Mouse (Mus musculus): ENCODE results near the gene AC124108.1. TPM values are rescaled to one million over a fixed set of nuclear protein-coding genes. Genes with fewer than 3 reads are reported as not detected.

AC124108.1 gene
- polyA plus RNA-seq, 1 experiment from 2014 or later: 0.19 TPM

DNA sequence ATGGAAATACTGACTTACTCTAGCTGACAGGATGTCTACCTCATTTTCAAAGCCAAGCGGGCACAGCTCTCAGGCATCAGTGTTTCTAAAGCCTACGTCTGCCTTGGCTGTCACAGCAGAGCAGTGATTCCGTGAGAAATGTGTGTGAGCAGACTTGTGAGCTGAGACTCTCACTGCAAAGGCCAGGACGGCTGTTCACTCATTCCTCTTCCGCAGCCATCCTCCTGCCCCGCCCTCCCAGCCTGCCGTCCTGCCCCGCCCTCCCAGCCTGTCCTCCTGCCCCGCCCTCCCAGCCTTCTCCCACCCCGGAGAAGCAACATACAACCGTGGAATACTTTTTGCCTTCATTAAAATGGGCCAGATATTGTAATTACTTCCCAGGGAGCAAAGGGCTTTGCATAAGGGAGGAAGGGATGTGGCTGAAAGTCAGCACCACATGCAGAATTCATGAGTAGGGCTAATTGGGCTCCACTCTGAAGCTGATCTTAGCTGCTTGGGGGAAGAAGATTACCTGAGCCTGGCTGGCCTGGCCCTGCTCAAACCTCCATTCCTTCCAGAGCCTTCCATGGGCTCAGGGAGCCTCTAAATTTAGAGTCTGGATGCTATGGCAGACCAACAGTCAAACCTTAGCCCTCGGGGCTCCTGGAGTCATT is 23.0 kb upstream of the AC124108.1 start:
- Histone ChIP-seq H3K4me1 (peaks cover 14% of the 10 kb centered on the region), H3K4me2 (replicated peaks) (peak overlapping the region; percentile 56), H3K36me3 (no peaks in the 10 kb centered on the region), H3K4me3 (peak overlapping the region; percentile 22), H3K9ac (no peak overlapping the region), H3K9me3 (no peaks in the 10 kb centered on the region), H3K27me3 (peaks cover 39% of the 10 kb centered on the region), H3K27ac (no peak overlapping the region)
- WGBS: 7% methylated on average over 12 of the region's 12 CpGs
- ATAC-seq (ENCODE audit: low FRiP score, low read depth): no peak

DNA sequence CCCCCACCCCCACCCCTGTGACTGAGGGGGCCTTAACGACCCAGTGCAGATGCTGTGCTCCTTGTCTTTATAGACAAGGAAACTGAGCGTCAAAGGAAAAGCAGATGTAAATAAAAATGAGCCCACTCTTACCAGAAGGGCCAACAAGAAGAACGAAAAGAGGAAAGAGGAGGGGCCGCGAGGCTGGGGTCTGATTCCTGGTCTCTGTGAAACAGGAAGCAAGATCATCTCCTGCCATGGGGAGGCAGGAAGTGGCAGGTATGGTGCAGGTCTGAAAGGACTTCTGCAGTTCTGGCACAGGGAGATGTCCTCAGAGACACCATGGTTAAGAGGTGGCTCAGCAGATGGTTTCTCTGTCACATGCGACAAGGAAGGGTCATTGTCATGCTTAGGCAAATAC is 20.6 kb upstream of the AC124108.1 start:
- Histone ChIP-seq H3K9me3 (no peaks in the 10 kb centered on the region), H3K36me3 (no peaks in the 10 kb centered on the region), H3K27ac (no peak overlapping the region), H3K4me2 (replicated peaks) (no peak overlapping the region), H3K4me1 (peaks cover 14% of the 10 kb centered on the region), H3K9ac (no peak overlapping the region), H3K4me3 (no peak overlapping the region), H3K27me3 (peaks cover 34% of the 10 kb centered on the region)
- no peak for ATAC-seq (ENCODE audit: low FRiP score, low read depth)
- WGBS: 34% methylated on average over 6 of the region's 6 CpGs

DNA sequence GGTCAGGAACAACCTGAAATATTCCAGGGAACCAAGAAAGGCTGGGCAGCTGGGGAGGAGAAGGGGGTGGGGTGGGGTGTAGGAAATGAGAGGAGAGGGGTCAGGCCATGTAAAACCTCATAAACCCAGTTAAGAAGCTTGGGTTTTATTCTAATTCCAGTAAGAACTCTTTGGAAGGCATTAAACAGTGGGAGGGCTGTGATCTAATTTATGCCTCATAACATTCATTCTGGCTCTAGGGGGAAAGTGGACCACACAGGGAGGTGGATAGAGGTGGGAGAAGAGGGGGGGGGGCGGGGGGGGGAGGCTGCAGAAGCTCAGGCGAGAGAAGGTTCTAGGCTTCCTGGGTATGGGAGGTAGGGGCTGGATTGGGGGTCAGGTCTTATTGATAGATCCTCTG is 19.6 kb upstream of the AC124108.1 start:
- no peak overlapping the region for H3K9ac ChIP-seq
- H3K27me3 ChIP-seq: peaks cover 34% of the 10 kb centered on the region
- H3K36me3 ChIP-seq: no peaks in the 10 kb centered on the region
- ATAC-seq (ENCODE audit: low FRiP score, low read depth): no peak
- no peak overlapping the region for H3K27ac ChIP-seq
- 0% methylated on average over 1 of the region's 2 CpGs for WGBS
- H3K4me1 ChIP-seq: peaks cover 14% of the 10 kb centered on the region
- no peaks in the 10 kb centered on the region for H3K9me3 ChIP-seq
- H3K4me2 ChIP-seq (replicated peaks): no peak overlapping the region
- no peak overlapping the region for H3K4me3 ChIP-seq

DNA sequence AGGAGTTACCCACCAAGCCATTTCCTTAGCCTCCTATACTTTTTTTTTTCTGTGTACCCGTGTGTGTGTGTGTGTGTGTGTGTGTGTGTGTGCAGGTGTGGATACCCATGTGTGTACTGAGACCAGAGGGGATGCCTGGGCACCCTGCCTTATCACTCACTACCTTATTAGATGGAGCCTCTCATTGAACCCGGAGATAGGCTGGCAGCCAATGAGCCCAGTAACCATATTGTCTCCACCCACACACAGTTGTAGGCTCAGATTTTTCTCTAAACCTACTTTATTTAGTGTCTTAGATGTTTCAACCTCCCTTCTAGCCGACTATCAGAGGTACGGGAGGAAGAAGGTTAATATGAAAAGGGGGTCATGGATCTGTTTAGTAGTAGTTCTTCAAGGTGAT is 5.0 kb upstream of the AC124108.1 start:
- WGBS: 77% methylated on average over 4 of the region's 4 CpGs
- H3K9ac ChIP-seq: no peak overlapping the region
- H3K9me3 ChIP-seq: no peaks in the 10 kb centered on the region
- ATAC-seq (ENCODE audit: low FRiP score, low read depth): no peak
- peaks cover 65% of the 10 kb centered on the region for H3K27me3 ChIP-seq
- H3K4me1 ChIP-seq: peaks cover 14% of the 10 kb centered on the region
- no peak overlapping the region for H3K4me2 ChIP-seq (replicated peaks)
- no peaks in the 10 kb centered on the region for H3K36me3 ChIP-seq
- H3K4me3 ChIP-seq: no peak overlapping the region
- H3K27ac ChIP-seq: no peak overlapping the region

DNA sequence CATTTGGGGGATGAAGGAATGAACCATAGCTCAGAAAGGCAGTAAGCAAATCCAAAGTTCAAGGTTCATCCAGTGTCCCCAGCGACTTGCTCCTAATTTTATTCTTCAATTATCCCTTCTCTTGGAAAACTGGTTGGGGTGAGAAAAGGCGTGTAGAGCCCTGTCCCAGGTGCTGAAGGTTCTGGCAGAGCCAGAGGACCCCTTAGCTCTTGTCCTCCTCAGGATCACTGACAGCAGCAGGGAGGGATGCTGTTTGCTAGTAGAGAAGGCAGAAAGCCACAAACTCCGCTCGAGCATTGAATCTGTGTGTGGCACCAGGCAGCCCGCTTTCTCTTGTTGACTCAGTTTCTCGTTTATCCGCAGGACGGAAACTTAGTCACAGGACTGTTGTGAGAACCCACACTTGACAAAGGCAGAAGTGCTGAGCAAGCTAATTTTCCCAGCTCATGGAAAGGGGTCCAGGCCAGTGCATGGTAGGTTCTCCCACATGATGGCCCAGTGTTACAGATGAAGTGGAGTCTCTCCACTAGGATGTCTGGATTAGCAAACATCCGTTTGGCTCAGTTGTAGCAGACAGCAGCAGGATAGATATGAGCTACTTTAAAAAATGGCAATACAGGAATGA is 2.7 kb upstream of the AC124108.1 start:
- Histone ChIP-seq H3K4me1 (peaks cover 27% of the 10 kb centered on the region), H3K36me3 (no peaks in the 10 kb centered on the region), H3K9me3 (no peaks in the 10 kb centered on the region), H3K27ac (no peak overlapping the region), H3K9ac (no peak overlapping the region), H3K27me3 (peaks cover 79% of the 10 kb centered on the region), H3K4me3 (no peak overlapping the region), H3K4me2 (replicated peaks) (no peak overlapping the region)
- ATAC-seq (ENCODE audit: low FRiP score, low read depth): no peak
- 38% methylated on average over 9 of the region's 9 CpGs for WGBS

DNA sequence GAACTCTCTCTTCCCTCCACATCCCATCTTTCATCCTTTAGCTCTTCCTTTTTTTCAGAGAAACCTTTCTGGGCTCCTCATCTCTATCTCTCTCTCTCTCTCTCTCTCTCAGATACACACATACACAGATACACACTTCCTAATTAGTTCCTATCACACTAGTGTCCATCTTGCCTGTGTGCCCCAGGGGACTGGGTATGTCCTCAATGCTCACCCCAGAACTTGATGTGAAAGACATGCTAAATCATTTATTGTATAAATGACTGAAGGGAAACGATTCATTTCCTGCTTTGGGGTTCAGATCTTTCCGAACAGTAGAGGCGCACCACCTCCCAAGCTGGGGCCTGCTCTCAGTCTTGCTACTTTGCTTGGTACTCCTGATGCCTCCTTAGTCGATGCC is 2.0 kb upstream of the AC124108.1 start:
- Histone ChIP-seq H3K9ac (no peak overlapping the region), H3K36me3 (no peaks in the 10 kb centered on the region), H3K27me3 (peaks cover 80% of the 10 kb centered on the region), H3K27ac (no peak overlapping the region), H3K4me1 (peaks cover 27% of the 10 kb centered on the region), H3K4me3 (no peak overlapping the region), H3K9me3 (no peaks in the 10 kb centered on the region), H3K4me2 (replicated peaks) (no peak overlapping the region)
- no peak for ATAC-seq (ENCODE audit: low FRiP score, low read depth)
- 49% methylated on average over 4 of the region's 4 CpGs for WGBS

DNA sequence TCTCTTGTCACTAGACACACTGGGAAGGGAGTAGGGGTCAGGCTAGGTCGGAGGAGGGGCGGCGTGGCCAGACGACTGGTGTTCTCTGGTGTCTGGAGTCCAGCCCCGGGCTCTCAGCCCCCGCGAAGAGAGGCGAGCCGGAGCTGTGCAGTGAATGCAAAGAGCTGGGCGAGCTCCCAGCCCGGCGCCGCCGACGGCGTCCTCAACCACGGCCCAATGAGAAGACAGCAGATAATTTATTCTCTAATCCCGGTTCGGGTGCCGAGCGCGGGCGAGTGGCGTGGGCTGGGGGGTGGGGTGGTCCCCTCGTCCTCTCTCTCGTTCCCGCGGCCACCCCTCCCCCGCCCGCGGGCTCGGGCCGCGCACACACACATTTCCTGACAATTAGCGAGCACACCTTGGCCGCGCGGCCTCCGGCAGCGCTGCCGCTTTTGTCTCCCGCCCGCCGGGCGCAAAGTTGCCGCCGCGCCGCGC is 1.2 kb upstream of the AC124108.1 start:
- no peaks in the 10 kb centered on the region for H3K9me3 ChIP-seq
- H3K9ac ChIP-seq: peak overlapping the region; percentile 73
- H3K27ac ChIP-seq: no peak overlapping the region
- H3K4me3 ChIP-seq: peak overlapping the region; percentile 64
- WGBS: under 1% methylated on average over 50 of the region's 50 CpGs
- ATAC-seq (ENCODE audit: low FRiP score, low read depth): peak; percentile 52; the same call in 1 of the 2 replicates
- peaks cover 34% of the 10 kb centered on the region for H3K4me1 ChIP-seq
- peak overlapping the region; percentile 92 for H3K4me2 ChIP-seq (replicated peaks)
- H3K36me3 ChIP-seq: no peaks in the 10 kb centered on the region
- H3K27me3 ChIP-seq: peaks cover 86% of the 10 kb centered on the region

DNA sequence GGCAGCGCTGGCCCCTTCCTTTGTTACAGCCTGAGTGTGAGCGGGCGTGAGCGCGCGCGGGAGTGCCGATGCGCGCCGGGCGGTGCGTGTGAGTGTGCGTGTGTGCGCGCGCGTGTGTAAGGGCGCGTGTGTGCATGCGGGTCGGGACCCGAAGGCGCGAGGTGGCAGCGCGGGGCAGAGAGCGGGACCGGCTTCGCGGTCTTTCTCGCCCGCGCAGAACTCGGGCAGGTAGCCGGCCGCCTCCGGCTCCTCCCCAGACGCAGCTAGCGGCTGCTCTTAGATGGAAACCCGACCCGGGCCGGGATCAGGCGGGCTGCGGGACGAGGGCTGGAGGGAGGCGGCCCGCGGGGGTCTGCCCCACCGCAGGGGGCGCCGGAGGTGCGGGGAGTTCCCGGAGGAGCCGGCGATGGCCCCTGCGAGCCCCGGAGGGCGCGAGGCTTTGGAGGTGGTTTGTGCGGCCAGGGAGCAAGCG is 600 bp upstream of the AC124108.1 start:
- peaks cover 87% of the 10 kb centered on the region for H3K27me3 ChIP-seq
- no peaks in the 10 kb centered on the region for H3K36me3 ChIP-seq
- H3K4me2 ChIP-seq (replicated peaks): peak overlapping the region; percentile 92
- H3K27ac ChIP-seq: no peak overlapping the region
- WGBS: under 1% methylated on average over 61 of the region's 62 CpGs
- peak overlapping the region; percentile 73 for H3K9ac ChIP-seq
- H3K4me3 ChIP-seq: peak overlapping the region; percentile 64
- peaks cover 40% of the 10 kb centered on the region for H3K4me1 ChIP-seq
- H3K9me3 ChIP-seq: no peaks in the 10 kb centered on the region
- ATAC-seq (ENCODE audit: low FRiP score, low read depth): peak; percentile 26; the same call in 1 of the 2 replicates

DNA sequence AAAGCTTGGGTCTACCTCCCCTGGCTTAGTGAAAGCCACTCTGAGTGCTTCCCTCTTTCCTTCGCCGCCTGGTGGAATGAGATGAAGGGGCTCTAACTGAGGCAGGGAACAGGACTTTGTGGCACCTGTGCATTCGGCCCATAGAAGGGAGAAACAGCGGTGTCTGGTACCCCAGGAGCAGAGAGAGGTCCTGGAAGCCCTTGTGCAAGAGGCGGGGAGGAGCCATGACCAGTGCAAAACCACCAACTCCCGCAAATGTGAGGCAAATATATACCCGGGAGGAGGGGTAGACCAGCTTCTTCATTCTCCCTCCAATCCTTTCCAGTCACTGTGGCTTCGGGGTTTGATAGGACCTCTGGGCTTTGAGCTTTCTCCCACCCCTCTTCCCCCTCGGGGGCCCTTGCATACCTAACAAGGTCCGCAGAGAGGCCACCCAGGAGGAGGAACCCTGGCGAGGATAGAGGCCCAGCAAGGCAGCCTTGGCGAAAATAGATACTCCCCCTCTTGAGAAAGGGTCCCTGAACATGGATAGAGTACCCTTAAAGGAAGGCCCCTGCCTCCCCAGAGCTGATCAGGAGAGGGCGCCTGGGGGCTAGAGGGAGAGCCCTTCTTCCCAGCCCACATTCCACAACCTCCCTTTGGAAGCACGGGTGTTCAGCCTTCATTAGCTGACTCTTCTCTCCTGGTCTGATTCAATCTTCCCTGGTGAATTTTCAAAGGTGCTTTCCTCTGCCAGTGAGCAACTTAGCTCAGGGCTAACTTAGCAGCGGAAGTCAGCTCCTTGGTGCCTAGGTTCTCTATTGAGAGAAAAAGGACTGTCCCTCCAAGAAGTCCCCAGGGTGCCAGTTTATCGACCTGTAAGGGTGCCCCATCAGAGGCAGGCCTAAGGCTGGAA is 776 bp downstream of the AC124108.1 start:
- no peak for ATAC-seq (ENCODE audit: low FRiP score, low read depth)
- H3K9me3 ChIP-seq: no peaks in the 10 kb centered on the region
- no peaks in the 10 kb centered on the region for H3K36me3 ChIP-seq
- H3K4me2 ChIP-seq (replicated peaks): peak overlapping the region; percentile 92
- H3K9ac ChIP-seq: no peak overlapping the region
- H3K4me1 ChIP-seq: peaks cover 51% of the 10 kb centered on the region
- peak overlapping the region; percentile 64 for H3K4me3 ChIP-seq
- no peak overlapping the region for H3K27ac ChIP-seq
- H3K27me3 ChIP-seq: peaks cover 85% of the 10 kb centered on the region
- WGBS: 6% methylated on average over 16 of the region's 16 CpGs

DNA sequence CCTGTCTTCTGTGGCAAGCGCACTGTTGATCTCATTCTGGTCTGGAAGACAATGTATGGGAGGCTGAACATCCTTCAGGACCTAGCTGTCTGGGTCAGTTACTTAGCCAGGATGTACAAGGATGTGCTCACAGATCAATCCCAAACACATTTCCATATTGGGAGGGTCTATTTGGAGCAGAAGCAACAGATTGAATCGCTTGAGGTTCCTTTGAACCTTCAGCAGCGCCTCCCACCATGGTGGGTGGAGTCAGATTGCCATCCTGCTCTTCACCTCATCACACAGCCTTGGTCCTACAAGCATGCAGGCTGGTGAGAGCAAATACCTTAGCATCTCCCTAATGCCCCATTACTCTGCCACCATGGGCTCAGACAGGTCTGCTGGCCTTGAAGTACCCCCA is 2.5 kb downstream of the AC124108.1 start:
- Histone ChIP-seq H3K27me3 (peaks cover 82% of the 10 kb centered on the region), H3K4me1 (peaks cover 64% of the 10 kb centered on the region), H3K27ac (no peak overlapping the region), H3K36me3 (no peaks in the 10 kb centered on the region), H3K4me2 (replicated peaks) (no peak overlapping the region), H3K9ac (no peak overlapping the region), H3K9me3 (no peaks in the 10 kb centered on the region), H3K4me3 (no peak overlapping the region)
- no peak for ATAC-seq (ENCODE audit: low FRiP score, low read depth)
- 62% methylated on average over 3 of the region's 3 CpGs for WGBS

DNA sequence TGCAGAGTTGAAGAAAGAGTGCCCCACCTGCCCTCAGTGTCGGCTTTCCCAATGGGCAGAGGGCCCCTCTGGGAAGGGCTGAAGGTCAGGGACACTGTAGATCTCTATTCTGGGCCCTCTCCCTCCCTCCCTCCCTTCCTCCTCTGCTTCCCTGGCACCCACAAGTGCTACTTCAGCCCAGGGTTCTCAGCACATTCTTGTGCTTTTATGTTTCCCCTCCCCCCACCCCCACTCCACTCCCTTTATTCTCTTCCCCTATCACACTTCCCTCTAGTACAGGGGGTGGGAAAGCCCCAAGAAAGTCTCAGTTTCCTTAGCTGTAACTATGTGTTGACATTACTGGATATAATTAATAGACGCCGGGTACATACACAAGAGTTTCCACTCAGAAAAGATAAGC is 3.4 kb downstream of the AC124108.1 start:
- Histone ChIP-seq H3K9ac (no peak overlapping the region), H3K36me3 (no peaks in the 10 kb centered on the region), H3K9me3 (no peaks in the 10 kb centered on the region), H3K4me3 (no peak overlapping the region), H3K4me1 (peaks cover 64% of the 10 kb centered on the region), H3K27me3 (peaks cover 74% of the 10 kb centered on the region), H3K4me2 (replicated peaks) (no peak overlapping the region), H3K27ac (no peak overlapping the region)
- ATAC-seq (ENCODE audit: low FRiP score, low read depth): no peak
- WGBS: 51% methylated on average over 3 of the region's 3 CpGs

DNA sequence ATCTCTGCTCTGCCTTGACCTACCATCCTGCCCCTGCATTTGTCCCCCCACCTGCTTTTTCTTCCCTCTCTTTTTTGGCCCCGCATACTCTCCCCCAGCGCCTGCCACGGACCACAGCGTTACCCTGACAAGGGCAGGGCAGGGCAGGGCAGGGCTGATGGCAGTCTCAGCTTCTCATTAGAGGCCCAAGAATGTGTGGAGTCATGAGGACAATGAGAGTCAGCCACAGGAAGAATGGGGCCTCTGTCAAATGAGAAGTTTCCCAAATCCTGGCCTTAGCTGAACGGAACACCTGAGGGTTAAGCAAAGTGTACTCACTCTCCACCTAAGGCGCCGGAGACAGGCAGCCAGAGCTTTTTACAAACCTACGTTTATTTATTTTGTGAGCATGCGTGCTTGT is 3.8 kb downstream of the AC124108.1 start:
- Histone ChIP-seq H3K27me3 (peaks cover 69% of the 10 kb centered on the region), H3K4me3 (no peak overlapping the region), H3K4me2 (replicated peaks) (no peak overlapping the region), H3K27ac (no peak overlapping the region), H3K9me3 (no peaks in the 10 kb centered on the region), H3K9ac (peak overlapping the region; percentile 31; the same call in 1 of the 2 replicates), H3K4me1 (peaks cover 66% of the 10 kb centered on the region), H3K36me3 (no peaks in the 10 kb centered on the region)
- 45% methylated on average over 9 of the region's 9 CpGs for WGBS
- ATAC-seq (ENCODE audit: low FRiP score, low read depth): no peak

Data from limb, embryonic 13.5 days (tissue).